Mouse (Mus musculus): ENCODE measurements around the gene Mpp3.

DNA sequence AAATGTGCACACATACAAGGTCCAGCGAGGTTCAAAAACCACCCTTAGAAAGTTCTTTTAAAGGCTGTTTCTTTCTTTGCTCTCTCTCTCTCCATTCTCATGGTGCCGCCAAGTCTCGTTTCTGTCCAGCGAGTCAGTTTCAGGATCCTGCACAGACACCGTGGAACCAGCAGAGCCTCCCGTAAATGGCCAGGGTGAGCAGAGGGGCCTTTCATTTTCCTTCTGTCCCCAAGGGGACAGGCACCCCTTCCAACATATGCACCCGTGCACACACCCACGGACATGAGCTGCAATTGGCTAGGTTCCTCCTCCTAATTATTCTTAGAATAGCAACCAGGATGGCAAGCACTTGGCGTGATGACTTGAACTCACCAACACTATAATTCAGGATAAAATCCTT is 54.8 kb downstream of the Mpp3 start:
- TF ChIP-seq CTCF (IDR thresholded peaks at IDR 0.05; ENCODE audit: insufficient read depth, low read depth, low read length) (no peak), POLR2A (IDR thresholded peaks at IDR 0.05; ENCODE audit: insufficient read depth, low read depth, low read length) (no peak)

All from olfactory bulb, adult 2 months (tissue).